Mouse (Mus musculus): ENCODE results near the gene Kcnt1. TPM values are rescaled to one million over a fixed set of nuclear protein-coding genes. Genes with fewer than 3 reads are reported as not detected.

Gene Kcnt1
- polyA plus RNA-seq, 1 experiment from 2014 or later = 0.18 TPM

DNA sequence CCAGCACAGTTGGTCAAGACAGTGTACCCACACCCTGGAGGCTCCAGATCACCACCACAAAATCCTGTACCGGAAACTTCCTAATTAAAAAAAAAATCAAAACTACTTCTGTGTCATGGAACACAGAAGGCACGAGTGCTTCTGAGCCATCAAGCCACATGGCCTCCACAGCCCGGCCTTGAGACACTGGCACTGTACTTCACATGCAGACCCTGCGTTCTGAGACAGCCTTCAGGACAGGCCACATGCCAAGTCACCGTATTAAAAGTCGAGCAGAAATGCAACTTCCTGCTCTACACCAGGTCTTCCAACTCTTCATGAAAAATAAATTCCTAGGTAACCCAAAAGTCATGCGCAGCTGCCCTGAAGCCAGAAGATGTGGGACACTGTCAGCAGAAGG is 64.3 kb downstream of the Kcnt1 start:
- no peaks in the 10 kb centered on the region for H3K4me1 ChIP-seq (replicated peaks; ENCODE audit: insufficient read depth, low read length)

DNA sequence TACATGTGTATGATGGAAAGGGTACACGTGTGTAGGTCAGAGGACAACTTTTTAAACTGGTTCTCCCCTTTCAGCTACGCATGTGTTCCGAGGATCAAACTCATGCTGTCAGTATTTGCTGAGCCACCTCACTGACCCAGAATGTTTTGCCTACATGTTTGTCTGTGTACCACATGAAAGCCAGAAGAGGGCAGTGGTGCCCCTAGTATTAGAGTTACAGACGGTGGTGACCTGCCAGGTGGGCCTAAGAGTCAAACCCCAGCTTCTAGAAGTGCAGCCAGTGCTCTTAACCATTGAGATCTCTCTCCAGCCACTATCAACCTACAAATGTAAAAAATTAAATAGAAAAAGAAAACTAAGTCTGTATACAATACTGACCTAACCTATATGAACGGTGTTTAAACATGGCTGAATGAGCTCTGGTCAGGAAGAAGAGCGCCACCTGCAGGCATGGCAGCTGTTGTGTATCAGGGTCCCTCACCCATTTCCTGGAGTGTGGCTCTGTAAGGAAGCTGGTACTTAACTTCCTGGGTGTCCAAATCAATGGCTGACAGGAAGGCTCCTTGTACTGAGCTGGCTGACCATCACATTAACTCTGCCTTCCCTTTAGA is 67.8 kb downstream of the Kcnt1 start:
- 79% methylated on average over 6 of the region's 6 CpGs for WGBS
- DNase-seq (ENCODE audit: low spot score) = peak; percentile 61

More for the DNA sequence above, 64.3 kb downstream of the Kcnt1 start:
- DNase-seq (ENCODE audit: low spot score) = no peak
- no peak for TF ChIP-seq CTCF (IDR thresholded peaks at IDR 0.05; ENCODE audit: low read depth)
- 91% methylated on average over 7 of the region's 7 CpGs for WGBS
- Histone ChIP-seq H3K4me2 (ENCODE audit: low read length) (no peak overlapping the region), H3K27me3 (ENCODE audit: insufficient read depth, low read length) (no peaks in the 10 kb centered on the region), H3K9me3 (replicated peaks; ENCODE audit: low read length) (no peaks in the 10 kb centered on the region), H3K9ac (ENCODE audit: low read depth, low read length) (no peak overlapping the region), H3K27ac (no peak overlapping the region), H3K36me3 (ENCODE audit: insufficient read depth, low read length) (peaks cover 25% of the 10 kb centered on the region), H3K4me3 (replicated peaks; ENCODE audit: low read depth, low read length) (no peak overlapping the region)
- ATAC-seq (replicated peaks; ENCODE audit: low FRiP score, low read depth) = no peak

DNA sequence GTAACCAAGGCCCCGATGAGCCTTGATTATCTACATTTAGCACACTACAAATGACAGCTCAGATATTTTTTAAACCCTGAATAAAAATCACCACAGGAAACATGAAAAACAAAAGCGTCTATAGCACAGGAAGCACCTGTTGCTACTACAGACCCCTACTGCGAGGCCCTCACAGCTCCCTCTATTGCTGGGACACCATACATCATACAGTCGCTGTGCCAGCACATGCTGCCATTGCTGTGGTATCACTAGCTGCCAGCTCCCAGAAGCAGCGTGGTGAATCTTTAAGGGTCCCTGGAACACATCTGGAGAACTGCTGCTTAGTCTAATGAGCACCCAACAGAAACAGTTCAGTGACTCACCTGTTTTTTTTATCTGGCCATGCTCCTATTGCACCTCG is 77.0 kb downstream of the Kcnt1 start:
- Histone ChIP-seq H3K9ac (ENCODE audit: low read depth, low read length) (no peak overlapping the region), H3K36me3 (ENCODE audit: insufficient read depth, low read length) (peaks cover 57% of the 10 kb centered on the region), H3K4me3 (replicated peaks; ENCODE audit: low read depth, low read length) (no peak overlapping the region), H3K4me2 (ENCODE audit: low read length) (no peak overlapping the region), H3K4me1 (replicated peaks; ENCODE audit: insufficient read depth, low read length) (no peaks in the 10 kb centered on the region), H3K27ac (no peak overlapping the region), H3K27me3 (ENCODE audit: insufficient read depth, low read length) (no peaks in the 10 kb centered on the region), H3K9me3 (replicated peaks; ENCODE audit: low read length) (no peaks in the 10 kb centered on the region)
- WGBS = 78% methylated on average over 6 of the region's 6 CpGs
- DNase-seq (ENCODE audit: low spot score) (no peak), ATAC-seq (replicated peaks; ENCODE audit: low FRiP score, low read depth) (no peak)
- TF ChIP-seq CTCF (IDR thresholded peaks at IDR 0.05; ENCODE audit: low read depth) = no peak

More for the DNA sequence above, 67.8 kb downstream of the Kcnt1 start:
- Histone ChIP-seq H3K27ac (no peak overlapping the region), H3K36me3 (ENCODE audit: insufficient read depth, low read length) (peaks cover 54% of the 10 kb centered on the region), H3K4me3 (replicated peaks; ENCODE audit: low read depth, low read length) (no peak overlapping the region), H3K4me1 (replicated peaks; ENCODE audit: insufficient read depth, low read length) (no peaks in the 10 kb centered on the region), H3K9ac (ENCODE audit: low read depth, low read length) (no peak overlapping the region), H3K27me3 (ENCODE audit: insufficient read depth, low read length) (no peaks in the 10 kb centered on the region), H3K9me3 (replicated peaks; ENCODE audit: low read length) (no peaks in the 10 kb centered on the region), H3K4me2 (ENCODE audit: low read length) (no peak overlapping the region)
- ATAC-seq (replicated peaks; ENCODE audit: low FRiP score, low read depth) = no peak
- TF ChIP-seq CTCF (IDR thresholded peaks at IDR 0.05; ENCODE audit: low read depth) = peak; percentile 67

- no peaks in the 10 kb centered on the region for H3K4me1 ChIP-seq (replicated peaks; ENCODE audit: insufficient read depth, low read length)
- peaks cover 38% of the 10 kb centered on the region for H3K36me3 ChIP-seq (ENCODE audit: insufficient read depth, low read length)
- no peak overlapping the region for H3K4me3 ChIP-seq (replicated peaks; ENCODE audit: low read depth, low read length)
- no peaks in the 10 kb centered on the region for H3K27me3 ChIP-seq (ENCODE audit: insufficient read depth, low read length)
- H3K9me3 ChIP-seq (replicated peaks; ENCODE audit: low read length) = no peaks in the 10 kb centered on the region
- H3K9ac ChIP-seq (ENCODE audit: low read depth, low read length) = no peak overlapping the region
- no peak for ATAC-seq (replicated peaks; ENCODE audit: low FRiP score, low read depth)
- no peak for TF ChIP-seq CTCF (IDR thresholded peaks at IDR 0.05; ENCODE audit: low read depth)
- WGBS = 74% methylated on average over 2 of the region's 2 CpGs
- DNase-seq (ENCODE audit: low spot score) = no peak
- H3K4me2 ChIP-seq (ENCODE audit: low read length) = no peak overlapping the region
- H3K27ac ChIP-seq = no peak overlapping the region
These were observed 80.3 kb downstream of the Kcnt1 start for GRCm38 (mm10) chr2:25943822-25944221.

- DNase-seq (ENCODE audit: low spot score) = peak; percentile 47
- no peak overlapping the region for H3K9ac ChIP-seq (ENCODE audit: low read depth, low read length)
- no peaks in the 10 kb centered on the region for H3K27me3 ChIP-seq (ENCODE audit: insufficient read depth, low read length)
- WGBS = 81% methylated on average over 3 of the region's 3 CpGs
- H3K4me3 ChIP-seq (replicated peaks; ENCODE audit: low read depth, low read length) = no peak overlapping the region
- H3K4me1 ChIP-seq (replicated peaks; ENCODE audit: insufficient read depth, low read length) = no peaks in the 10 kb centered on the region
- peak; percentile 56 for TF ChIP-seq CTCF (IDR thresholded peaks at IDR 0.05; ENCODE audit: low read depth)
- no peak for ATAC-seq (replicated peaks; ENCODE audit: low FRiP score, low read depth)
- H3K4me2 ChIP-seq (ENCODE audit: low read length) = no peak overlapping the region
- no peaks in the 10 kb centered on the region for H3K9me3 ChIP-seq (replicated peaks; ENCODE audit: low read length)
- no peak overlapping the region for H3K27ac ChIP-seq
- peaks cover 37% of the 10 kb centered on the region for H3K36me3 ChIP-seq (ENCODE audit: insufficient read depth, low read length)
These were observed 84.4 kb downstream of the Kcnt1 start for GRCm38 (mm10) chr2:25947950-25948349.

GRCm38 (mm10) chr2:25949291-25949690 is 85.8 kb downstream of the Kcnt1 start:
- WGBS = 94% methylated on average over 3 of the region's 3 CpGs
- no peak for DNase-seq (ENCODE audit: low spot score)
- no peaks in the 10 kb centered on the region for H3K9me3 ChIP-seq (replicated peaks; ENCODE audit: low read length)
- H3K36me3 ChIP-seq (ENCODE audit: insufficient read depth, low read length) = peaks cover 36% of the 10 kb centered on the region
- H3K27me3 ChIP-seq (ENCODE audit: insufficient read depth, low read length) = no peaks in the 10 kb centered on the region
- no peaks in the 10 kb centered on the region for H3K4me1 ChIP-seq (replicated peaks; ENCODE audit: insufficient read depth, low read length)
- no peak overlapping the region for H3K27ac ChIP-seq
- H3K9ac ChIP-seq (ENCODE audit: low read depth, low read length) = no peak overlapping the region
- H3K4me3 ChIP-seq (replicated peaks; ENCODE audit: low read depth, low read length) = no peak overlapping the region
- no peak overlapping the region for H3K4me2 ChIP-seq (ENCODE audit: low read length)
- TF ChIP-seq CTCF (IDR thresholded peaks at IDR 0.05; ENCODE audit: low read depth) = no peak
- ATAC-seq (replicated peaks; ENCODE audit: low FRiP score, low read depth) = no peak

Other genes starting within 250 kb of the Kcnt1 start
- gene Ccdc183, start 246.1 kb upstream of the Kcnt1 start, polyA plus RNA-seq (2015; fragmentation: Nextera tagmentation; extraction: Ambion mirVana) = 0.32 and 0.34 TPM in 2 replicates
- 41.7 and 43.8 TPM in 2 replicates for gene Tmem141, start 241.7 kb upstream of the Kcnt1 start, polyA plus RNA-seq (2015; fragmentation: Nextera tagmentation; extraction: Ambion mirVana)
- 1.7 and 2.2 TPM in 2 replicates for gene Fcna, start 235.7 kb upstream of the Kcnt1 start, polyA plus RNA-seq (2015; fragmentation: Nextera tagmentation; extraction: Ambion mirVana)
- not detected in 2 replicates for gene Lcn8, start 210.6 kb upstream of the Kcnt1 start, polyA plus RNA-seq (2015; fragmentation: Nextera tagmentation; extraction: Ambion mirVana)
- not detected in 2 replicates for gene Lcn5, start 205.8 kb upstream of the Kcnt1 start, polyA plus RNA-seq (2015; fragmentation: Nextera tagmentation; extraction: Ambion mirVana)
- gene Lcn6, start 186.9 kb upstream of the Kcnt1 start, polyA plus RNA-seq (2015; fragmentation: Nextera tagmentation; extraction: Ambion mirVana) = not detected in 2 replicates
- gene Lcn10, start 181.0 kb upstream of the Kcnt1 start, polyA plus RNA-seq (2015; fragmentation: Nextera tagmentation; extraction: Ambion mirVana) = not detected in 2 replicates
- 0.37 TPM in 1 of 2 replicates, not detected in the other for gene Obp2a, start 163.7 kb upstream of the Kcnt1 start, polyA plus RNA-seq (2015; fragmentation: Nextera tagmentation; extraction: Ambion mirVana)
- 94.1 and 94.6 TPM in 2 replicates for gene Bmyc, start 157.0 kb upstream of the Kcnt1 start, polyA plus RNA-seq (2015; fragmentation: Nextera tagmentation; extraction: Ambion mirVana)
- gene Obp2b, start 126.7 kb upstream of the Kcnt1 start, polyA plus RNA-seq (2015; fragmentation: Nextera tagmentation; extraction: Ambion mirVana) = not detected in 2 replicates
- gene Lcn3, start 98.2 kb upstream of the Kcnt1 start, polyA plus RNA-seq (2015; fragmentation: Nextera tagmentation; extraction: Ambion mirVana) = not detected in 2 replicates
- gene Lcn11, start 86.7 kb upstream of the Kcnt1 start, polyA plus RNA-seq (2015; fragmentation: Nextera tagmentation; extraction: Ambion mirVana) = not detected in 2 replicates
- not detected in 2 replicates for gene Gm13539, start 81.5 kb upstream of the Kcnt1 start, polyA plus RNA-seq (2015; fragmentation: Nextera tagmentation; extraction: Ambion mirVana)
- not detected in 2 replicates for gene Glt6d1, start 47.9 kb upstream of the Kcnt1 start, polyA plus RNA-seq (2015; fragmentation: Nextera tagmentation; extraction: Ambion mirVana)
- gene Lcn9, start 40.6 kb upstream of the Kcnt1 start, polyA plus RNA-seq (2015; fragmentation: Nextera tagmentation; extraction: Ambion mirVana) = not detected in 2 replicates
- gene Sohlh1, start 16.5 kb upstream of the Kcnt1 start, polyA plus RNA-seq (2015; fragmentation: Nextera tagmentation; extraction: Ambion mirVana) = not detected in 2 replicates
- 9.1 and 14.2 TPM in 2 replicates for gene Camsap1, start 119.5 kb downstream of the Kcnt1 start, polyA plus RNA-seq (2015; fragmentation: Nextera tagmentation; extraction: Ambion mirVana)
- 77.2 and 82.3 TPM in 2 replicates for gene Ubac1, start 158.0 kb downstream of the Kcnt1 start, polyA plus RNA-seq (2015; fragmentation: Nextera tagmentation; extraction: Ambion mirVana)

All from kidney, postnatal 0 days (tissue).